Mouse (Mus musculus): Measurements from ENCODE around the gene Egr4. TPM values are rescaled to one million over a fixed set of nuclear protein-coding genes. Genes with fewer than 3 reads are reported as not detected.

Gene Egr4
- total RNA-seq (2021), result 0.26 TPM in 1 of 2 replicates, not detected in the other
- long read RNA-seq, experiment 1, result 0 reads
- long read RNA-seq, experiment 2, result 0 reads

- DNase-seq, result peak; percentile 64
Observed at GRCm38 (mm10) chr6:85513531-85513910, at the start of gene Egr4. Gene Egr4 (minus strand): TSS chr6:85513589.

GRCm38 (mm10) chr6:85562374-85562773 is 49.0 kb upstream of the Egr4 start:
- DNase-seq, result no peak

- DNase-seq, result no peak
Observed at GRCm38 (mm10) chr6:85547642-85548041, 34.3 kb upstream of the Egr4 start.

GRCm38 (mm10) chr6:85544251-85544881 is 31.0 kb upstream of the Egr4 start:
- no peak for DNase-seq

GRCm38 (mm10) chr6:85543351-85544175 is 30.2 kb upstream of the Egr4 start:
- no peak for DNase-seq

GRCm38 (mm10) chr6:85522825-85523224 is 9.4 kb upstream of the Egr4 start:
- no peak for DNase-seq

- DNase-seq, result no peak
Observed at GRCm38 (mm10) chr6:85522026-85522425, 8.6 kb upstream of the Egr4 start.

GRCm38 (mm10) chr6:85518091-85518693 is 4.8 kb upstream of the Egr4 start:
- no peak for DNase-seq

- DNase-seq, result no peak
Observed at GRCm38 (mm10) chr6:85515941-85516340, 2.6 kb upstream of the Egr4 start.

- no peak for DNase-seq
Observed at GRCm38 (mm10) chr6:85512577-85513530, 535 bp downstream of the Egr4 start.

GRCm38 (mm10) chr6:85512056-85512440 is 1.3 kb downstream of the Egr4 start:
- no peak for DNase-seq

- peak; percentile 84 for DNase-seq
Observed at GRCm38 (mm10) chr6:85511286-85512055, 1.9 kb downstream of the Egr4 start.

- DNase-seq, result peak; percentile 71
Observed at GRCm38 (mm10) chr6:85510476-85510875, 2.9 kb downstream of the Egr4 start.

- DNase-seq, result no peak
Observed at GRCm38 (mm10) chr6:85508602-85509001, 4.8 kb downstream of the Egr4 start.

- no peak for DNase-seq
Observed at GRCm38 (mm10) chr6:85504908-85505307, 8.5 kb downstream of the Egr4 start.

GRCm38 (mm10) chr6:85502911-85503250 is 10.5 kb downstream of the Egr4 start, which contains the start of gene Fbxo41:
Gene Fbxo41 (minus strand): TSS chr6:85502994.
- DNase-seq, result peak; percentile 56

GRCm38 (mm10) chr6:85502103-85502910 is 11.1 kb downstream of the Egr4 start:
- DNase-seq, result peak; percentile 8

GRCm38 (mm10) chr6:85501571-85502102 is 11.8 kb downstream of the Egr4 start:
- no peak for DNase-seq

GRCm38 (mm10) chr6:85500416-85500815 is 13.0 kb downstream of the Egr4 start:
- no peak for DNase-seq

- peak; percentile 34 for DNase-seq
Observed at GRCm38 (mm10) chr6:85498147-85498546, 15.2 kb downstream of the Egr4 start.
